Mouse (Mus musculus): ENCODE data around the gene Ttc7b.

The Ttc7b gene

GRCm38 (mm10) chr12:100278358-100278757, 242.3 kb downstream of the Ttc7b start:
- TF ChIP-seq GATA4 (IDR thresholded peaks at IDR 0.05; ENCODE audit: insufficient replicate concordance, low read length) = no peak

GRCm38 (mm10) chr12:100277534-100277905, 243.1 kb downstream of the Ttc7b start:
- no peak for TF ChIP-seq GATA4 (IDR thresholded peaks at IDR 0.05; ENCODE audit: insufficient replicate concordance, low read length)

- no peak for TF ChIP-seq GATA4 (IDR thresholded peaks at IDR 0.05; ENCODE audit: insufficient replicate concordance, low read length)
Observed at GRCm38 (mm10) chr12:100276607-100277533, 243.8 kb downstream of the Ttc7b start.

- TF ChIP-seq GATA4 (IDR thresholded peaks at IDR 0.05; ENCODE audit: insufficient replicate concordance, low read length) = no peak; the same call in 1 of the 2 replicates
Observed at GRCm38 (mm10) chr12:100275850-100276249, 244.8 kb downstream of the Ttc7b start.

- TF ChIP-seq GATA4 (IDR thresholded peaks at IDR 0.05; ENCODE audit: insufficient replicate concordance, low read length) = no peak
Observed at GRCm38 (mm10) chr12:100273033-100273432, 247.6 kb downstream of the Ttc7b start.

GRCm38 (mm10) chr12:100269967-100270662, 250.5 kb downstream of the Ttc7b start:
- TF ChIP-seq GATA4 (IDR thresholded peaks at IDR 0.05; ENCODE audit: insufficient replicate concordance, low read length) = no peak

GRCm38 (mm10) chr12:100268011-100268410, 252.6 kb downstream of the Ttc7b start:
- TF ChIP-seq GATA4 (IDR thresholded peaks at IDR 0.05; ENCODE audit: insufficient replicate concordance, low read length) = no peak

- TF ChIP-seq GATA4 (IDR thresholded peaks at IDR 0.05; ENCODE audit: insufficient replicate concordance, low read length) = no peak
Observed at GRCm38 (mm10) chr12:100265546-100266309, 254.9 kb downstream of the Ttc7b start.

- no peak for TF ChIP-seq GATA4 (IDR thresholded peaks at IDR 0.05; ENCODE audit: insufficient replicate concordance, low read length)
Observed at GRCm38 (mm10) chr12:100264941-100265340, 255.7 kb downstream of the Ttc7b start.

- no peak for TF ChIP-seq GATA4 (IDR thresholded peaks at IDR 0.05; ENCODE audit: insufficient replicate concordance, low read length)
Observed at GRCm38 (mm10) chr12:100262846-100263245, 257.8 kb downstream of the Ttc7b start.

GRCm38 (mm10) chr12:100261761-100262160, 258.9 kb downstream of the Ttc7b start:
- TF ChIP-seq GATA4 (IDR thresholded peaks at IDR 0.05; ENCODE audit: insufficient replicate concordance, low read length) = no peak

GRCm38 (mm10) chr12:100260151-100260550, 260.5 kb downstream of the Ttc7b start:
- TF ChIP-seq GATA4 (IDR thresholded peaks at IDR 0.05; ENCODE audit: insufficient replicate concordance, low read length) = no peak

- TF ChIP-seq GATA4 (IDR thresholded peaks at IDR 0.05; ENCODE audit: insufficient replicate concordance, low read length) = no peak
Observed at GRCm38 (mm10) chr12:100257779-100258178, 262.8 kb downstream of the Ttc7b start.

- TF ChIP-seq GATA4 (IDR thresholded peaks at IDR 0.05; ENCODE audit: insufficient replicate concordance, low read length) = no peak
Observed at GRCm38 (mm10) chr12:100255441-100255949, 265.1 kb downstream of the Ttc7b start.

- TF ChIP-seq GATA4 (IDR thresholded peaks at IDR 0.05; ENCODE audit: insufficient replicate concordance, low read length) = no peak
Observed at GRCm38 (mm10) chr12:100254471-100254870, 266.2 kb downstream of the Ttc7b start.
